Mouse (Mus musculus) hematopoietic stem cell, adult 5-6 weeks (primary cell): Measurements from ENCODE around the gene Slc25a31. TPM values are rescaled to one million over a fixed set of nuclear protein-coding genes. Genes with fewer than 3 reads are reported as not detected.

Source experiments
- ATAC-seq, 2 experiments: fragments of 125-278 bp in 1 of 2; replicated peaks in 1 of 2; 2 replicates each; pipeline ENCODE4 v1.8.0; 2016 to 2017; ENCODE audit warnings: inconsistent platforms in 2 of 2, mild to moderate bottlenecking in 2 of 2, moderate number of reproducible peaks in 2 of 2, low read depth in 1 of 2, moderate TSS enrichment in 1 of 2; ENCODE audit not compliant: low FRiP score in 2 of 2, poor library complexity in 2 of 2, severe bottlenecking in 2 of 2, insufficient read depth in 1 of 2, low TSS enrichment in 1 of 2
- total RNA-seq: library from RNA; stranded (forward); fragments of 172-1452, 232-1000 nt; gene quantifications from 2 replicates; pipeline ENCODE4 v1.2.3, GENCODE M21; 2017

Slc25a31 gene
- total RNA-seq, 1 experiment from 2014 or later, result not detected

DNA sequence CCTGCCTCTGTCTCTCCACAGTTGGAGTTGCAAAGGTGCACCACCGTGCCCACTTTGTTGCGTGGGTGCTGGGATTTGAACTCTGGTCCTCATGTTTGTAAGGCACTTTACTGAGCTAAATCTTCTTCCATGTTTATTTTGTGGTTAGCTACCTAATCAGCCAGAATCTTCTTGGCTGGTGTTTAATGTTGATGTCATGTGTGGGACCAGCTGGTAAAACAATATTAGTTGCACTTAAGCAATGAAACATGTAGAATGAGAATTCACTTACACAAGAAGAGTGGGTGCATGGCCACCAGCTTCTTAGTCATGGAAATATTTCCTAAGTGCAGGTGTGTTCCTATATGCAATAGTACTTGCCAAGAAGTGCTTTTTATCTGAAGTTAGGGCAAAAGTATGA lies 13.5 kb upstream of the Slc25a31 start:
- ATAC-seq, result no peak

GRCm38 (mm10) chr3:40698834-40699233 lies 9.8 kb upstream of the Slc25a31 start:
- no peak for ATAC-seq

GRCm38 (mm10) chr3:40704816-40705430 lies 3.7 kb upstream of the Slc25a31 start:
- peak; percentile 84 to 87 for ATAC-seq

GRCm38 (mm10) chr3:40716056-40716455 lies 7.4 kb downstream of the Slc25a31 start:
- ATAC-seq, result no peak

DNA sequence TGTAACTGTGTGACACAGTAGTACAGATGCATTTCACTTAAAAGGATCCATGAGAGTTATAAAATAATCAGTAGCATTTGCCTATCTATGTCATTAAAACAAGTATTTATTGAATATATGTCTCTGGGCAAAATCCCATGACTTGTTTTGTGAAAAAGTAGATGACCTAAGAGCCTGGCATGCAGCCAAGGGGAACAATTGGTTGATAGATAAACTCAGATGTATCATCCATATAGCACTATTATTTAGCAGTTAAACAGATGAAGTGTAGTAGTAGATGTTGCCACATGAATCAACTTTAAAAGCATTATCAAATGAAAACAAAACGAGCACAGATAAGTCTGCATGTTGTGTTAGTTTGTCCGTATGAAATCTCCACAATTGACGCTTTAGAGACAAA lies 10.4 kb downstream of the Slc25a31 start:
- ATAC-seq, result no peak

DNA sequence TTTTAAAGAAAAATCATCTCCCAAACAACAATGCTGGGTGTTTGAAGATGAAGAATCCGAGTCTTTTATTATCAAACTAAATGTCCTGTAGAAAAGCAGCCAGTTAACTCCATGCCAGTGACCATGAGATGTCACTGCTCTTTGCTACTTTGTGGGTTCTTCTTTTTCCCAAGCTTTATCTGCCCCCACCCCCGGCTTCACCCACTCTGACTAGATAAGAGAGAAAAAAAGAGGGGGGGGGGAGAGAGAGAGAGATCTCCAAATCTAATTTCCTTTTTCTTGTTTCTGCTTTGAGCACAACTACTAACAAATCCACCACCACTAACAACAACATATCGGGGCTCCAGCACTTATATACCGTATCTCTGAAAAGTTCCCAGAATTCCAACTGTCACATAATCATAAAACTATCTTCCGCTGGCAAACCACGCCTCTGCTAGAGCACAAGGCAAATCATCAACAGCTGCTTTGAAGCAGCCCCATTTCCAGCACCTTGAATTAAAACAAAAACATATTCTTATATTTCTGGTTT lies 29.8 kb downstream of the Slc25a31 start:
- ATAC-seq, result no peak

- no peak; a peak in 1 of 4 replicates for ATAC-seq
Observed at GRCm38 (mm10) chr3:40744024-40744835, 35.6 kb downstream of the Slc25a31 start, which contains the start of gene Hspa4l. Gene Hspa4l (plus strand): TSS chr3:40744495.

DNA sequence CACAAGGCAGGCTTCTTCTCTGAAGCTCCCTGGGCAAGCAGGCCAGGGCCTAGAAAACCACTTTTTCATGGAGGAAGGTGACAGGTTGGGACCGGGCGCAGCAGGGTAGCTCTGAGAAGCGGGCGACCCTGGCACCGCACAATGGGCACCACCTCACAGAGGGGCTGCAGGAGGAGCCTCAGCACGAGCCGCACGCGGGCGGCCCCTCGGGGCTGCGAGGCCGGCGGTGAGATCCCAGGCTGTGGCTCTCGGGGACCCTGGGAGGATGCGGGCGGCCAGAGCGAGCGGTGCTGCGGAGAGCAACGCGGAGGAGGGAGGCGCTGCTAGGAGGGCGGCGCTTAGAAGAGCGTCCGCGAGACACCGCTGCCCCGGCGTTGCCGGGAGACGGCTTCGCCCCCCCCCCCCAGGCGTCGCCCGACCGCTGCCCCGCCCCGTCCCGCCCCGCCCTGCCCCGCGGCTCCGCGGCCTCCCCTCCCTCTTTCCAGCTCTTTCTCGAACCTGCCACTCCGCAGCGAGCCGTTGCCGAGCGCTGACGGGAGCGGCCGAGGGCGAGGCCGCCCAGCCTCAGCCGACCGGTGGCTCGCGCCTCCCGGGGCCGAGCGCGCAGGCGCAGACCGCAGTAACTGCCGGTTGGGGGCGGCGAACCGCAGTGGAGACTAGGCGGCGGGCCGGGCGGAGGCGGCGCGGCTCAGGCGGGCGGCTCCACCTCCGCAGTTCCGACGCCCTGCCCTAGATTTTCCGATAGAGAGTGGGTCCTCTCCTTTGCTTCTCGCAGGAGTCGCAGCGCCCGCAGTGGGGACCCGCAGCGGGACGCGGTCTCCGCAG lies 36.4 kb downstream of the Slc25a31 start:
- ATAC-seq, result peak; percentile 84

DNA sequence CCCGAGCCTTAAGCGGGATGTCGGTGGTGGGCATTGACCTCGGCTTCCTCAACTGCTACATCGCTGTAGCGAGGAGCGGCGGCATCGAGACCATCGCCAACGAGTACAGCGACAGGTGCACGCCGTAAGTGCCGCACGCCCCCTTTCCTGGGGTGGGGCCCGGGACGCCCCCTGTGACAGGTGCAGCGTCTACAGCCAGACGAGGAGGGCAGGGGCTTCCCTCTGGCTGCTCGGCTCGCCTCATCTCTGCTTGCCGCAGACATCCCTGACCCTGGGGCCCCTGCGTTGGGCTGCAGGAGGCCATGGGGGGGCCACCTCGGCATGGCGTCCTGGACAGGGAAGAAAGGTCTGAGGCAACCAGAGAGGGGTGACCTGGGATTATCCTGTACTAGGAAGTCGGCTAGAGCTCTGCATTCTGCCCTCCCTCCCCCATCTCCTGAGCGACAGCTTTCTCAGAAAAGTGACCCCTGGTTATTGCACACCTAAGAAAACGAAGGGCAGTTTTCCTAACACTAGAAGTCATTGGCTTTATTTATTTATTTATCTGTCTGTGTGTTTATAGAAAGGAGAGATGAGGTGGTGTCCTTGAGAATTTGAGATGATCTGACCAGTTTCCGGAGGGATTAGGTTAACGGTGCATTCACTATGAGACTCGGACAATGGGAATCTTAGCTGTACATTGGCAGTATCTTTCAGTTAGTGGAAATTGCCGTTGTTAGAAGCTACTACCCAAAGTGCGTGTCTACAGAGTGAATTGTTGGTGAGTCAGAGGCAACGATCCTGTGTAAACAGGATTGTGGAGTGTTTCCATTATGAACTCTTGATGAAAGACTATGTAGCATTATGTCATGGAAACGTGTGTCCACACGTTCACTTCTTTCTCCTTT lies 37.2 kb downstream of the Slc25a31 start:
- peak; percentile 34 to 56 for ATAC-seq

DNA sequence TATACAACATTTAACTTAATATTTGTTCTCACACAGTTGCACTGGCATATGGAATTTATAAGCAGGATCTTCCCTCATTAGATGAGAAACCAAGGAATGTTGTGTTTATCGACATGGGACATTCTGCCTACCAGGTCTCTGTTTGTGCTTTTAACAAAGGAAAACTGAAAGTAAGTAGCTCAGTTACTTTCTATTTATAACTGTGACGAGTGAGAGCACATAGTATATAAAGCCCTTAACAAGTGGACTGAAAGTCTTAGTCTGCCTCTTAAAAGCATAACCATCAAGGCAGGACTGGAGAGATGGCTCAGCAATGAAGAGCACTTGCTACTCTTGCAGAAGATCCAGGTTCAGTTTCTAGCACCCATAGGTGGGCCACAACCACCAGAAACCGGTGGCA lies 52.1 kb downstream of the Slc25a31 start:
- ATAC-seq, result no peak

- ATAC-seq, result no peak
Observed at GRCm38 (mm10) chr3:40761312-40761711, 52.7 kb downstream of the Slc25a31 start.

Other genes with a start within 250 kb of the Slc25a31 start
- 3.9 and 4.5 TPM in 2 replicates for gene Intu, start 177.6 kb upstream of the Slc25a31 start, total RNA-seq
- 41.6 and 49.2 TPM in 2 replicates for gene Hspa4l, start 35.6 kb downstream of the Slc25a31 start, total RNA-seq
- 59.2 and 60.2 TPM in 2 replicates for gene Plk4, start 91.2 kb downstream of the Slc25a31 start, total RNA-seq
- gene Mfsd8, start 138.0 kb downstream of the Slc25a31 start, total RNA-seq, result 5.4 and 8.9 TPM in 2 replicates
- gene Abhd18, start 138.1 kb downstream of the Slc25a31 start, total RNA-seq, result 10.9 and 13.2 TPM in 2 replicates
- not detected in 2 replicates for gene 1700034I23Rik, start 193.7 kb downstream of the Slc25a31 start, total RNA-seq
- 18.8 and 20.3 TPM in 2 replicates for gene Larp1b, start 241.0 kb downstream of the Slc25a31 start, total RNA-seq